Mouse (Mus musculus): Measurements from ENCODE around the gene Wnk2.
A peak's percentile ranks its signal among the peaks of the same experiment; 100 is the strongest.

Gene Wnk2

GRCm38 (mm10) chr13:49178839-49179585, 31.2 kb upstream of the Wnk2 start:
- no peak for DNase-seq (ENCODE audit: low read depth)

GRCm38 (mm10) chr13:49175509-49175908, 27.7 kb upstream of the Wnk2 start:
- no peak for DNase-seq (ENCODE audit: low read depth)

GRCm38 (mm10) chr13:49172971-49173596, 25.3 kb upstream of the Wnk2 start:
- DNase-seq (ENCODE audit: low read depth): peak; percentile 83

- DNase-seq (ENCODE audit: low read depth): no peak
Measured at GRCm38 (mm10) chr13:49172335-49172734, 24.5 kb upstream of the Wnk2 start.

GRCm38 (mm10) chr13:49171729-49172128, 23.9 kb upstream of the Wnk2 start:
- DNase-seq (ENCODE audit: low read depth): no peak

- no peak for DNase-seq (ENCODE audit: low read depth)
Measured at GRCm38 (mm10) chr13:49170623-49171022, 22.8 kb upstream of the Wnk2 start.

- DNase-seq (ENCODE audit: low read depth): peak; percentile 79
Measured at GRCm38 (mm10) chr13:49169448-49170207, 21.8 kb upstream of the Wnk2 start.

GRCm38 (mm10) chr13:49167081-49167480, 19.3 kb upstream of the Wnk2 start:
- DNase-seq (ENCODE audit: low read depth): no peak

GRCm38 (mm10) chr13:49163645-49164044, 15.8 kb upstream of the Wnk2 start:
- no peak for DNase-seq (ENCODE audit: low read depth)

GRCm38 (mm10) chr13:49162722-49163121, 14.9 kb upstream of the Wnk2 start:
- DNase-seq (ENCODE audit: low read depth): no peak

GRCm38 (mm10) chr13:49161236-49161635, 13.4 kb upstream of the Wnk2 start:
- DNase-seq (ENCODE audit: low read depth): no peak

- DNase-seq (ENCODE audit: low read depth): no peak
Measured at GRCm38 (mm10) chr13:49158040-49158713, 10.4 kb upstream of the Wnk2 start.

- no peak for DNase-seq (ENCODE audit: low read depth)
Measured at GRCm38 (mm10) chr13:49156645-49157044, 8.8 kb upstream of the Wnk2 start.

- DNase-seq (ENCODE audit: low read depth): no peak
Measured at GRCm38 (mm10) chr13:49154621-49155020, 6.8 kb upstream of the Wnk2 start.

GRCm38 (mm10) chr13:49154028-49154427, 6.2 kb upstream of the Wnk2 start:
- no peak for DNase-seq (ENCODE audit: low read depth)

GRCm38 (mm10) chr13:49148687-49149086, 873 bp upstream of the Wnk2 start:
- no peak for DNase-seq (ENCODE audit: low read depth)

- DNase-seq (ENCODE audit: low read depth): peak; percentile 14
Measured at GRCm38 (mm10) chr13:49147007-49147857, 582 bp downstream of the Wnk2 start.

GRCm38 (mm10) chr13:49146698-49147006, 1.2 kb downstream of the Wnk2 start:
- no peak for DNase-seq (ENCODE audit: low read depth)

GRCm38 (mm10) chr13:49146040-49146697, 1.6 kb downstream of the Wnk2 start:
- no peak for DNase-seq (ENCODE audit: low read depth)

GRCm38 (mm10) chr13:49145396-49145795, 2.4 kb downstream of the Wnk2 start:
- no peak for DNase-seq (ENCODE audit: low read depth)

GRCm38 (mm10) chr13:49144451-49144850, 3.4 kb downstream of the Wnk2 start:
- DNase-seq (ENCODE audit: low read depth): no peak
